Mouse (Mus musculus) hindbrain, embryonic 11.5 days (tissue): ENCODE results near the gene Ifitm1. TPM values are rescaled to one million over a fixed set of nuclear protein-coding genes. Genes with fewer than 3 reads are reported as not detected.
A peak's percentile ranks its signal among the peaks of the same experiment; 100 is the strongest.

Source experiments
- ATAC-seq: fragments of 200-750 bp; cut with Nextera tagmentation; 2 replicates; pipeline ENCODE4 v1.8.0; 2017; ENCODE audit warnings: mild to moderate bottlenecking, moderate TSS enrichment, moderate library complexity; ENCODE audit not compliant: low FRiP score
- DNase-seq: peaks from one replicate; pipeline ENCODE4 v3.0.0-alpha.2; 2015; ENCODE audit warnings: low spot score
- H3K27ac ChIP-seq: fragments of 300-500 bp; sonication (generic); 2 replicates; pipeline ENCODE4 v1.5.1; 2014; ENCODE audit warnings: mild to moderate bottlenecking, low read depth, low read length
- H3K27me3 ChIP-seq: fragments of 300-500 bp; sonication (generic); 2 replicates; pipeline ENCODE4 v1.6.1; 2014; ENCODE audit warnings: mild to moderate bottlenecking, low read length, moderate library complexity, mixed read lengths; ENCODE audit not compliant: control insufficient read depth, insufficient read depth
- H3K36me3 ChIP-seq: fragments of 300-500 bp; sonication (generic); 2 replicates; pipeline ENCODE4 v1.6.1; 2014; ENCODE audit warnings: mild to moderate bottlenecking, low read length, moderate library complexity, mixed read lengths; ENCODE audit not compliant: control insufficient read depth, insufficient read depth
- H3K4me1 ChIP-seq: fragments of 300-500 bp; sonication (generic); replicated peaks from 2 replicates; pipeline ENCODE4 v1.6.1; 2014; ENCODE audit warnings: low read length, mixed read lengths; ENCODE audit not compliant: control insufficient read depth, insufficient read depth
- H3K4me2 ChIP-seq: fragments of 300-500 bp; sonication (generic); replicated peaks from 2 replicates; pipeline ENCODE4 v1.6.1; 2014; ENCODE audit warnings: mild to moderate bottlenecking, low read depth, low read length
- H3K4me3 ChIP-seq: fragments of 300-500 bp; sonication (generic); 2 replicates; pipeline ENCODE4 v1.5.1; 2014; ENCODE audit warnings: low read depth, low read length
- H3K9ac ChIP-seq: fragments of 300-500 bp; sonication (generic); 2 replicates; pipeline ENCODE4 v1.6.1; 2014; ENCODE audit warnings: low read depth, low read length
- H3K9me3 ChIP-seq: fragments of 300-500 bp; sonication (generic); 2 replicates; pipeline ENCODE4 v1.6.1; 2016; ENCODE audit warnings: low read length; ENCODE audit not compliant: control insufficient read depth
- WGBS: fragments of 180-500 bp; shearing (Covaris S2); extraction: QIAGEN DNeasy Blood & Tissue Kit; methylation state at CpG from one replicate; pipeline ENCODE4 v1.1.7; 2014; 5-methylcytosine and 5-hydroxymethylcytosine counted together
- polyA plus RNA-seq: library from polyadenylated mRNA; unstranded; fragments of >200 nt; fragmentation: Nextera tagmentation; extraction: Ambion mirVana; gene quantifications from 2 replicates; pipeline ENCODE4 v1.2.1, GENCODE M21; 2014

Ifitm1 gene
- polyA plus RNA-seq, 1 experiment from 2014 or later: 7.8 TPM

DNA sequence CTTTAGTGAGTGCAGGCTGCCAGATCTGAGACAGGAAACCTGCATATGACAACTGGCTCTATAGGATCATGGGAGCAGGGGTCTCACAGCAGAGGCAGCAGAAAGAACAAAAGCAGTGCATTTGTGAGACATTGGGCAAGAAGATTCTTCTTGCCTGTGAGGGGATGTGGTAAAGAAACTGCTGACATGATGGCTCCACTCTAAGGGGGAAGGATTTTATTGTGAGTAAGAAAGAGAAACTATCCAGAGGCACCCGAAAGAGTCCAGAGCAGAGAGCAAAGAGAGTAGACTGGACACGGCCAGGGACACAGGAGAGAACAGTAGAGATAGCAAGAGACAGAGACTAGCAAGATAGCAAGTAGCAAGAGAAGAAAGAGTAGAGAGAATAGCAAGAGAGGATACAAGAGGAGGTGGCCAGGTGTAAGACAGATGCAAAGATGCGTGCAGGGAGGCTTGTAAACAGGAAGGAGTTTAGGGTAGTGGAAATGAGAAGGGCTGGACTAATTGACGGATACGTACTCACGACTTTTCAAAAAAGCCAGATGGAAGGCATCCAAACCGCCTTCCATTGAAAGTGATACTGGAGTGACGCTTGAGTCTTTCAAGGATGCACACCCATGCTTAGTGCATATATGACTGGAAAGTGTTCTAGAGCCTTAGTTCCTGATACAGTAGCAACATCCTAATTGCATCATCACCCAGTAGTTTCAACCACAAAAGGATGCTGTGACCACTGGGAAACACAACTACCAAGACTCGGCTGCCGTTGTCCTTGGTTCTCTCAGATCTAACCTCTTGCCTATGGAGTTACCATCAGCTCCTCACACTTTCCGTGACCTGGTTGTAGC, 32.1 kb downstream of the Ifitm1 start:
- no peaks in the 10 kb centered on the region for H3K27me3 ChIP-seq

GRCm38 (mm10) chr7:141000881-141001708, 34.1 kb downstream of the Ifitm1 start:
- H3K4me2 ChIP-seq: no peak overlapping the region
- no peak overlapping the region for H3K4me3 ChIP-seq
- H3K27ac ChIP-seq: no peak overlapping the region
- no peak for DNase-seq
- 73% methylated on average over 15 of the region's 15 CpGs for WGBS
- H3K27me3 ChIP-seq: no peaks in the 10 kb centered on the region
- H3K4me1 ChIP-seq: no peaks in the 10 kb centered on the region
- ATAC-seq: no peak
- no peaks in the 10 kb centered on the region for H3K36me3 ChIP-seq
- H3K9ac ChIP-seq: no peak overlapping the region
- no peaks in the 10 kb centered on the region for H3K9me3 ChIP-seq

More for the DNA sequence above, 32.1 kb downstream of the Ifitm1 start:
- no peak overlapping the region for H3K4me2 ChIP-seq
- no peaks in the 10 kb centered on the region for H3K9me3 ChIP-seq
- H3K27ac ChIP-seq: no peak overlapping the region
- WGBS: 93% methylated on average over 11 of the region's 11 CpGs
- ATAC-seq (no peak), DNase-seq (no peak)
- H3K36me3 ChIP-seq: no peaks in the 10 kb centered on the region
- H3K9ac ChIP-seq: no peak overlapping the region
- no peaks in the 10 kb centered on the region for H3K4me1 ChIP-seq
- H3K4me3 ChIP-seq: no peak overlapping the region

DNA sequence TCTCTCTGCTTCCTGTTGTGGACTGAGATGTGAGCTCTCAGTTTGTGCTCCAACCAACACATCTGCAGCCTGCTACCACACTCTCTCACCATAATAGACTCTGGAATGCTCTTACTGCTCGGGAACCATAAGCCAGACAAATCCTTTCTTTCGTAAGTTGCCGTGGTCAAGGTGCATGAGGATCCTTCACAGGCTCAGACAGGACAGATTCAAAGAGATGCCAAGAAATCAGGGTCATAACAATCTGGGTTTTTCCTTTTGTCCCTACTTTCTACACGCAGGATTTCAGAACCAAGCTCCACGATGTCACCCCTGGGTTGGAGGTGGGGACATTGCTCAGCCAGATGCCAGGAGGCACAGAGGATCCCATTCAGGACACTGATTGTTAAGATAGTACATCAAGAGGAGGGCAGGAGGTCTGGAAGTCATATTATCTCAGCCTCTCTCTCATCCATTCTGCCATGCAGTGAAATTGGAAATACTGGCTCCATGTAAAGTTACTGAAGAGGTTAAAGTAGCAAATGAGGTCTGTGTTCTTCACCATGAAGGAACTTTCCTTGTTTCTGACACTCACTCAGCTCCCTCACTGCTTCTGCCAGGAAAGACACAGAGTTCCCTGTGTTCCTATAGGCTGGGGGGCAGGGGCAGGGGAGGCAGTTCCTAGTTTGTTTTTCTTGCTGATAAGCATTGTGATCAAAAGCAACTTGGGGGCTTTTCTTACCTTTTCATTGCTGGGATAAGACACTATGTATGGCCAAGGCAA, 36.4 kb downstream of the Ifitm1 start:
- Histone ChIP-seq H3K4me1 (no peaks in the 10 kb centered on the region), H3K36me3 (no peaks in the 10 kb centered on the region)
- 89% methylated on average over 5 of the region's 5 CpGs for WGBS

DNA sequence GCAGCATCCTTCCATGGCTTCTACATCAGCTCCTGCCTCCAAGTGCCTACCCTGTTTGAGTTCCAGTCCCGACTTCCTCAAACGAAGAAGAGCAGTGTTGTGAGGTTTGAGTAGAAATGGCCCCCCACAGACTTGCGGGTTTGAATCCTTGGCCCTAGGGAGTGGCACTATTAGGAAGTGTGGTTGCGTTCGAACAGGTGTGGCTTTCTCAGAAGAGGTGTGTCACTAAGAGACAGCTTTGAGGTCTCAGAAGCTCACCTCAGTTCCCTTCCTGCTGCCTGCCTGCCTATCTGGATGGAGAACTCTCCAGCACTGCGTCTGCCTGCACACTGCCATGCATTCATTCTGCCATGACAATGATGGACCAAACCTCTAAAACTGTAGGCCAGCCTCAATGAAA, 39.4 kb downstream of the Ifitm1 start:
- Histone ChIP-seq H3K4me2 (no peak overlapping the region), H3K27ac (no peak overlapping the region), H3K4me1 (no peaks in the 10 kb centered on the region), H3K4me3 (no peak overlapping the region), H3K9me3 (no peaks in the 10 kb centered on the region), H3K9ac (no peak overlapping the region), H3K36me3 (no peaks in the 10 kb centered on the region), H3K27me3 (no peaks in the 10 kb centered on the region)
- ATAC-seq: no peak
- no peak for DNase-seq
- WGBS: 95% methylated on average over 6 of the region's 6 CpGs

More for the DNA sequence above, 36.4 kb downstream of the Ifitm1 start:
- Histone ChIP-seq H3K9me3 (no peaks in the 10 kb centered on the region), H3K4me3 (no peak overlapping the region), H3K27me3 (no peaks in the 10 kb centered on the region), H3K4me2 (no peak overlapping the region), H3K27ac (no peak overlapping the region), H3K9ac (no peak overlapping the region)
- no peak for DNase-seq
- no peak for ATAC-seq

DNA sequence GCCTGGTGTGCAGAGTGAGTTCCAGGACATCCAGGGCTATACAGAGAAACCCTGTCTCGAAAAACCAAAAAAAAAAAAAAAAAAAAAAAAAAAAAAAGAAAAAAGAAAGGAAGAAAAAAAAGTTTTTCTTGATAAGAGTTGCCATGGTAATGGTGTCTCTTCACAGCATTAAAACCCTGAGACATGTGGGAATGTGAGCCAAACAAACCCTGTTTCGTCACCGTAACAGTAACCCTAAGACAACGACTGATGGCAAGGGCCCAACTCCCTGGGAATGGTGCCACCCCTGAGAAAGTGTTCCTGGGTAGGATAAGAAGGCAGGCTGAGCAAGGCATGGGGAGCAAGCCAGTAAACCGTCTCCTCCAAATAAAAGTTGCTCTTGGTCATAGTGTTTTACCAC, 39.9 kb downstream of the Ifitm1 start:
- Histone ChIP-seq H3K4me1 (no peaks in the 10 kb centered on the region), H3K9me3 (no peaks in the 10 kb centered on the region), H3K4me2 (no peak overlapping the region), H3K27ac (no peak overlapping the region), H3K4me3 (no peak overlapping the region), H3K36me3 (no peaks in the 10 kb centered on the region), H3K9ac (no peak overlapping the region), H3K27me3 (no peaks in the 10 kb centered on the region)
- WGBS: 81% methylated on average over 5 of the region's 5 CpGs
- ATAC-seq: no peak
- DNase-seq: no peak

GRCm38 (mm10) chr7:141008312-141008761, 41.3 kb downstream of the Ifitm1 start:
- WGBS: 6% methylated on average over 7 of the region's 7 CpGs
- H3K36me3 ChIP-seq: no peaks in the 10 kb centered on the region
- H3K9ac ChIP-seq: no peak overlapping the region
- DNase-seq (peak; percentile 14), ATAC-seq (no peak)
- H3K27me3 ChIP-seq: no peaks in the 10 kb centered on the region
- no peak overlapping the region for H3K4me3 ChIP-seq
- H3K27ac ChIP-seq: no peak overlapping the region
- no peaks in the 10 kb centered on the region for H3K9me3 ChIP-seq
- no peaks in the 10 kb centered on the region for H3K4me1 ChIP-seq
- H3K4me2 ChIP-seq: no peak overlapping the region

GRCm38 (mm10) chr7:141008938-141009660, 42.1 kb downstream of the Ifitm1 start:
- no peaks in the 10 kb centered on the region for H3K9me3 ChIP-seq
- no peaks in the 10 kb centered on the region for H3K27me3 ChIP-seq
- no peaks in the 10 kb centered on the region for H3K4me1 ChIP-seq
- no peak overlapping the region for H3K27ac ChIP-seq
- peak; percentile 82 for ATAC-seq
- peak; percentile 88 for DNase-seq
- peak overlapping the region; percentile 32 for H3K4me2 ChIP-seq
- H3K9ac ChIP-seq: no peak overlapping the region
- H3K36me3 ChIP-seq: no peaks in the 10 kb centered on the region
- WGBS: 9% methylated on average over 20 of the region's 20 CpGs
- H3K4me3 ChIP-seq: peak overlapping the region; percentile 6; the same call in 1 of the 2 replicates

DNA sequence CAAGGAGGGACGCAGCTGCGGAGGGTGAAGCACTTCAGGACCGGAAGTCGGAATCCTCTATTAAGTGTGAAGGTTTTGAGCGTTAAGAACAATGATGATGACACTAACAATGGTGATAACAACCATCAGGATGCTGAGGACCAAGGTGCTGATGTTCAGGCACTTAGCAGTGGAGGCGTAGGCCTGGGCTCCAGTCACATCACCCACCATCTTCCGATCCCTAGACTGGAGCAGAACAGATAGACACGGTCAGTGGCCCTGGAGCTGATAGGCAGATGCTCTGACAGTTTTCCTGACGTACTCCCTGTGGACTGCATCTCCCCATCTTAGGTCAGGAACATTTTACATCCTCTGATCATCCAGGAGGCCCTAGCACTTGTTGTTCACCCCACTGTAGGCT, 42.6 kb downstream of the Ifitm1 start:
- WGBS: 89% methylated on average over 9 of the region's 9 CpGs
- Histone ChIP-seq H3K27ac (no peak overlapping the region), H3K36me3 (no peaks in the 10 kb centered on the region), H3K4me2 (no peak overlapping the region), H3K27me3 (no peaks in the 10 kb centered on the region), H3K4me1 (no peaks in the 10 kb centered on the region), H3K9me3 (no peaks in the 10 kb centered on the region), H3K4me3 (no peak overlapping the region), H3K9ac (no peak overlapping the region)
- no peak for DNase-seq
- ATAC-seq: no peak
